Mouse (Mus musculus) lung, postnatal 4 days (tissue): ENCODE results near the gene Lamtor5.
"Not testable (repeated sequence)": the region's sequence is repeated elsewhere in the genome, so short reads cannot be mapped to it uniquely, and the experiment has no call there.

Source experiments
- DNase-seq, 2 experiments: peaks; one replicate each; pipeline ENCODE4 v3.0.0; 2021

Gene Lamtor5

GRCm38 (mm10) chr3:107273820-107274219, 4.8 kb upstream of the Lamtor5 start:
- peak; percentile 50 to 66 for DNase-seq

GRCm38 (mm10) chr3:107275351-107275750, 3.3 kb upstream of the Lamtor5 start:
- DNase-seq = no peak

- DNase-seq = no peak
These were observed 2.7 kb upstream of the Lamtor5 start for GRCm38 (mm10) chr3:107275996-107276395.

GRCm38 (mm10) chr3:107276626-107277025, 2.0 kb upstream of the Lamtor5 start:
- no peak for DNase-seq

- DNase-seq = no peak
These were observed 7.5 kb downstream of the Lamtor5 start for GRCm38 (mm10) chr3:107286123-107286522.

GRCm38 (mm10) chr3:107287346-107287745, 8.7 kb downstream of the Lamtor5 start:
- DNase-seq = no peak

- peak; percentile 40 to 42 for DNase-seq
These were observed 12.2 kb downstream of the Lamtor5 start, which contains the start of gene Slc16a4 for GRCm38 (mm10) chr3:107290764-107291381. Gene Slc16a4, plus strand, starts transcription at chr3:107291230.

- no peak for DNase-seq
These were observed 17.2 kb downstream of the Lamtor5 start for GRCm38 (mm10) chr3:107295672-107296360.

GRCm38 (mm10) chr3:107296917-107297316, 18.3 kb downstream of the Lamtor5 start:
- not testable (repeated sequence) for DNase-seq

- DNase-seq = no peak
These were observed 38.7 kb downstream of the Lamtor5 start for GRCm38 (mm10) chr3:107317338-107317737.

- DNase-seq = no peak
These were observed 42.5 kb downstream of the Lamtor5 start for GRCm38 (mm10) chr3:107321141-107321540.

- no peak for DNase-seq
These were observed 43.1 kb downstream of the Lamtor5 start for GRCm38 (mm10) chr3:107321776-107322175.

- DNase-seq = no peak
These were observed 47.8 kb downstream of the Lamtor5 start for GRCm38 (mm10) chr3:107326442-107326841.

GRCm38 (mm10) chr3:107330503-107331424, 52.1 kb downstream of the Lamtor5 start:
- DNase-seq = no peak

GRCm38 (mm10) chr3:107331746-107332126, 53.1 kb downstream of the Lamtor5 start:
- DNase-seq = no peak

- DNase-seq = peak in 1 of 2 experiments; percentile 68
These were observed 53.7 kb downstream of the Lamtor5 start for GRCm38 (mm10) chr3:107332127-107332959.

- peak; percentile 95 to 99 for DNase-seq
These were observed 54.3 kb downstream of the Lamtor5 start for GRCm38 (mm10) chr3:107332960-107333380.
